Mouse (Mus musculus) thymus, postnatal 14 days (tissue): ENCODE measurements around the gene Erlin1.

Source experiments
- DNase-seq: peaks from one replicate; pipeline ENCODE4 v3.0.0; 2021

The Erlin1 gene

DNA sequence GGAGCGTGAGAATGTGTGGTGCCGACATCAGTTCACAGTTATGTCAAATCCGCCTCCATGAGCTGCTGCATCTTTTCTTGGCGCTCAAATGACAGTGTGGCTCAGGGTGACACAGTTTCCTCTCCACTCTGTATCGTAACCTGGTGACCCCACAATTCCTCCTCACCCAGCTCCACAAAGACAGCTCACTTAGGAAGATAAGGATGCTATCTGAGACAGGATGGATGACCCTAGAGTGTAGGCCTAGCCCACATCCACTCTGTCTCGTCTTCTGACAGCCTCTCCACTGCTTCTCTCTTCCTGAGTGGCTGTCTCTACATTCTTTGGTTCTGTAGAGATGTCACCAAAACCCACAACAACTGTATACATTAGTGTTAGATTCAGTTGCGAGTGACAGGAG lies 74.2 kb downstream of the Erlin1 start:
- no peak for DNase-seq

DNA sequence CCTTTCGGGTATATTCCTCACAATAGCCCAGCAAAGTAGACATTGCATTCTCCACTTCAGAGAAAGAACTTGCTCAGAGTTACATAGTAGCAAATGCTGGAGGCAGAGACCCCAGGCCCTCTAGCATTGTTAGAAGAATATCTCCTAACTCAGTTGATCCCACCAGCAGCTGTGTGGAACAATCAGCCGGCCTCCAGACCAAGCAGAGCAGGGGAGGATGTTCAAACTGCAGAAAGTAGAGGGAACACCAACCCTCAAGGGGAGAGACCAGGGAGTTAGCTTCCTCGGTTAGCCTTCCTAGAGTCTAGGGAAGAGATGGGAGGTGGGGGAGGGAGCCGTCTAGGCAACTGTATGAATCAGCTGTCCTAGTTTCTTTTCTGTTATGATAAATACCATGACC lies 77.1 kb downstream of the Erlin1 start:
- no peak for DNase-seq

DNA sequence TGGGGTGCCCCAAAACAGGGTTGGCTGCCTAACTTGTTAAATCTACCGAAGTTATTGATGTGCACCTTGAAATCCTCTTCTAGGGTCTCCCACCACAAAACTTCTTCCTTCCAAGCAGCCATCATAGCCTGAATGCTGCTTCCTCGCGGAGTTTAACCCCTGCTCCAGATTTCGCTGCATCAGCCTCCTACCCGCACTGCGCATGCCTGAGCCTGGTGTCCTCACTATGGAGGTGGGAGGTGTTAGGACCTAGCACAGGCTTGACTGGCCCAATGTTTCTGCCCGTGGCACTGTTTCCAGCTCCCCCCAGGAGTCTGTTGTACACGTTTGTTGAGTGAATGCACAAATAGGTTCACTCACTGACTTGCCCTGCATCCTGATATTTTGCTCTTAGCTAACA lies 79.2 kb downstream of the Erlin1 start:
- DNase-seq = no peak

- DNase-seq = no peak
Observed at GRCm38 (mm10) chr19:43986069-43986794, 83.4 kb downstream of the Erlin1 start, which contains the start of gene Cpn1. TSS of gene Cpn1 (minus strand) at chr19:43986556.
